Mouse (Mus musculus) olfactory bulb, adult 2 months (tissue): ENCODE measurements around the gene Hnrnpc. TPM values are rescaled to one million over a fixed set of nuclear protein-coding genes. Genes with fewer than 3 reads are reported as not detected.
"Not testable (repeated sequence)": the region's sequence is repeated elsewhere in the genome, so short reads cannot be mapped to it uniquely, and the experiment has no call there.

Source experiments
- H3K27ac ChIP-seq: fragments of 200-500 bp; 2 replicates; pipeline ENCODE4 v1.5.1; 2012; ENCODE audit warnings: low read depth, low read length; ENCODE audit not compliant: insufficient read depth
- H3K4me1 ChIP-seq: fragments of 200-500 bp; 2 replicates; pipeline ENCODE4 v1.6.1; 2012; ENCODE audit warnings: low read length; ENCODE audit not compliant: control insufficient read depth, insufficient read depth
- H3K4me3 ChIP-seq: fragments of 200-500 bp; 2 replicates; pipeline ENCODE4 v1.5.1; 2012; ENCODE audit warnings: mild to moderate bottlenecking, low read depth, low read length, moderate library complexity; ENCODE audit not compliant: insufficient read depth
- CTCF ChIP-seq: fragments of 200-500 bp; IDR thresholded peaks from 2 replicates; pipeline ENCODE4 v1.5.1; 2012; ENCODE audit warnings: low read depth, mild to moderate bottlenecking, low read length, moderate library complexity; ENCODE audit not compliant: insufficient read depth
- POLR2A ChIP-seq: fragments of 200-500 bp; IDR thresholded peaks from 2 replicates; pipeline ENCODE4 v1.6.1; 2012; ENCODE audit warnings: mild to moderate bottlenecking, low read depth, low read length, moderate library complexity; ENCODE audit not compliant: insufficient read depth
- WGBS: fragments of 180-500 bp; shearing (Covaris S2); methylation state at CpG from one replicate; pipeline ENCODE4 v1.1.7; 2018; 5-methylcytosine and 5-hydroxymethylcytosine counted together
- polyA plus RNA-seq: library from polyadenylated mRNA; stranded (reverse); fragments of >200 nt; gene quantifications from 2 replicates; pipeline ENCODE4 v1.2.4, GENCODE M21; 2012; ENCODE audit warnings: low replicate concordance; ENCODE audit not compliant: missing spikeins, insufficient read depth, insufficient read length

Hnrnpc gene
- polyA plus RNA-seq, 1 experiment = 795 TPM

DNA sequence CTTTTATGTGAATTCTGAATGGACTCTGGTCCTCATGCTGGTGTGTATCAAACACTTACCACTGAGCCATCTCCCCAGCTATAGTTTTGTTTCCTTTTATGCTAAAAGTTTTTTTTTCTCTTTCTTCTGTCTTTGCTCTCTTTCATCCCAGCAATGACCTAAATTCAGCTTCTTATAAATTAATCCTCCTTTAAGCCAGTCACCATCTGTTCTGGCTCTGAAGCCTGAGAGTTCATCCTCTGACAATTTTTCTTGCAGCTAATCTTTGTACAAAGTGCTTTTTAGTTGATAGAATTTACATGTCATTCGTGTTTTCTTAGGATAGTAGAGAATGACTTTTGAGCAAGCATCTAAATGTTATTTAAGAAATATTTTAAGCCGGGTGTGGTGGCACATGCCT is 4.2 kb upstream of the Hnrnpc start:
- Histone ChIP-seq H3K4me1 (no peaks in the 10 kb centered on the region), H3K27ac (no peak overlapping the region), H3K4me3 (no peak overlapping the region)
- TF ChIP-seq POLR2A (no peak), CTCF (no peak)
- 85% methylated on average over 2 of the region's 2 CpGs for WGBS

DNA sequence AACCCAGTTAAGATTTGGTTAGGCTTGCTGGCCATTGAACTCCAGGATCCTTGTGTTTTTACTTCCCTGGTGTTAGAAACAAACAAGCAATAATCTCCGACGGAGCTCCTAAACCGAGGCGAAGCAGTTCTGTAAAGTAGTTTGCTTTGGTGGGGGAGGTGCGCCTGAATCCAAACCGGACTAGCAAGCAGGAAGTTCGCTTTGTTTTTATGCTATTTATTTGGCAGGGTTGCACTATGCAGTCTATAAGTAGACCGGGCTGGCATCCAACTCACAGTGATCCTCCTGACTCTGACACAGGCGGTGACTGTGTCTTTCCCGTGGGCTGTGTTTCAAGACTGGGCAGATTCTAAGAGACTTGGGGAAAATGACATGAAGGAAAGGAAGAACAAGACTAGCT is 2.9 kb upstream of the Hnrnpc start:
- H3K4me3 ChIP-seq = no peak overlapping the region
- WGBS = 7% methylated on average over 10 of the region's 10 CpGs
- no peak for TF ChIP-seq POLR2A
- no peak for TF ChIP-seq CTCF
- peaks cover 2% of the 10 kb centered on the region; the same call in 1 of the 2 replicates for H3K4me1 ChIP-seq
- 0 out of 2 replicates have a peak overlapping the region, but pooled peaks have one; percentile 33 for H3K27ac ChIP-seq

DNA sequence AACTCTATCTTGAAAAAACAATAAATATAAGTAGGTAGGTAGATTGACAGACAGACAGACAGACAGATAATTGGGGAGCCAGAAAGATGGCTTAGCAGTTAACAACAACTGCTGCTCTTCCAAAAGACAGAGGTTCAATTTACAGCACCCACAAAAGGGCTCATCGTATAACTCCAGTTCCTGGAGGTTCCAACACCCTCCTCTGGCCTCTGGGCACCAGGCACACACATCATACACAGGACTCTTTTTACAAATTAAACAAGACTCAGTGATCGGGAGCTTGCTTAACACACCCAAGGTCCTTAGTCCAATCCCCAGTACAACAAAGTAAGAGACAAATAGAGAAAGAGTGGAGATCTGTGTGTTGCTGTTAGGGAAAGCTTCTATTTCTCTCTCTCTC is 1.5 kb upstream of the Hnrnpc start:
- H3K27ac ChIP-seq = no peak overlapping the region
- H3K4me1 ChIP-seq = peaks cover 4% of the 10 kb centered on the region; the same call in 1 of the 2 replicates
- TF ChIP-seq CTCF = no peak
- no peak for TF ChIP-seq POLR2A
- no peak overlapping the region for H3K4me3 ChIP-seq
- WGBS = 74% methylated on average over 2 of the region's 2 CpGs

DNA sequence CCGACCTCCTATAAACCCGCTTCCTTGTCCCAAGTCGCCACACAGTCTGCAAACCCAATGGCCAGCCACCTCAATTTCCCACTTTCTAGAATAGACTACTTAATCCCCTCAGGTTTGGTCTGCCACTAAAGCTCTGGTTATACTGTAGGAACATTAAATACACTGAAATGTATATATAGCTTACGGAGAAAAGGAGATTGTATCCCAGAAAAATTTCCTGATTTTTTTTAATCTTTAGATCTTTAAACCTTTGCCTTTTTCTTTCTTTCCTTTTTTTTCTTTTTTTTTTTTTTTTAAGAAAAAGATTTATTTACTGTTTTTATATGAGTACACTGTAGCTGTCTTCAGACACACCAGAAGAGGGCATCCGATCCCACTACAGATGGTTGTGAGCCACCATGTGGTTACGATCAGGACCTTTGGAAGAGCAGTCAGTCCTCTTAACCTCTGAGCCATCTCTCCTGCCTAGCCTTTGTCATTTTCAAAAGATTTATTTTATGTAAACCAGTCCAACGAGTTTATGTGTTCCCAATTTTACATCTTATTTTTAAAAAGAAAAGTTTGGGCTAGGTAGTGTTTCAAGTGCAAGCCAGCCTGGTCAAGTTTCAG is 953 bp upstream of the Hnrnpc start:
- Histone ChIP-seq H3K27ac (peak overlapping the region; percentile 98), H3K4me3 (peak overlapping the region; percentile 10), H3K4me1 (peaks cover 4% of the 10 kb centered on the region; the same call in 1 of the 2 replicates)
- WGBS = 30% methylated on average over 7 of the region's 7 CpGs
- TF ChIP-seq CTCF = no peak
- TF ChIP-seq POLR2A = no peak

DNA sequence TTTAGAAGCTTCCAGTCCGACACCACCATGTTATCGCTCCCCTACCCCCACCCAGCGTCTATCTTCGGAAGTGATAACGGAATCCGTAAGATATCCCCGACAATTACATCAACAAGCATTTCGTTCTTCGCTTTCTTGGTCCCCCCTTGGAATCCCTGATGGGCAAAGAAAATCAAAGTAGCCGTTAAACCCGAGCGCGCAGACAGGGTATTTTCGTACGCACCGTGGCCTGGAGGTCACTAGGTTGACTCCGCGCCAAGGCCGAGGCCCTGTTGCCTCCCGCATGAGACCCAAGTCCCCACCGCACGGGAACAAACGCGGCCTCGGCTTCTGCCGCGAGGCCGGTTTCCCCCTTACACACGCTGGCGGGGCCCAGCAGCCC is 363 bp downstream of the Hnrnpc start:
- Histone ChIP-seq H3K27ac (peak overlapping the region; percentile 93), H3K4me1 (peaks cover 4% of the 10 kb centered on the region; the same call in 1 of the 2 replicates), H3K4me3 (peak overlapping the region; percentile 80)
- TF ChIP-seq CTCF (no peak), POLR2A (no peak)
- WGBS = under 1% methylated on average over 30 of the region's 30 CpGs

DNA sequence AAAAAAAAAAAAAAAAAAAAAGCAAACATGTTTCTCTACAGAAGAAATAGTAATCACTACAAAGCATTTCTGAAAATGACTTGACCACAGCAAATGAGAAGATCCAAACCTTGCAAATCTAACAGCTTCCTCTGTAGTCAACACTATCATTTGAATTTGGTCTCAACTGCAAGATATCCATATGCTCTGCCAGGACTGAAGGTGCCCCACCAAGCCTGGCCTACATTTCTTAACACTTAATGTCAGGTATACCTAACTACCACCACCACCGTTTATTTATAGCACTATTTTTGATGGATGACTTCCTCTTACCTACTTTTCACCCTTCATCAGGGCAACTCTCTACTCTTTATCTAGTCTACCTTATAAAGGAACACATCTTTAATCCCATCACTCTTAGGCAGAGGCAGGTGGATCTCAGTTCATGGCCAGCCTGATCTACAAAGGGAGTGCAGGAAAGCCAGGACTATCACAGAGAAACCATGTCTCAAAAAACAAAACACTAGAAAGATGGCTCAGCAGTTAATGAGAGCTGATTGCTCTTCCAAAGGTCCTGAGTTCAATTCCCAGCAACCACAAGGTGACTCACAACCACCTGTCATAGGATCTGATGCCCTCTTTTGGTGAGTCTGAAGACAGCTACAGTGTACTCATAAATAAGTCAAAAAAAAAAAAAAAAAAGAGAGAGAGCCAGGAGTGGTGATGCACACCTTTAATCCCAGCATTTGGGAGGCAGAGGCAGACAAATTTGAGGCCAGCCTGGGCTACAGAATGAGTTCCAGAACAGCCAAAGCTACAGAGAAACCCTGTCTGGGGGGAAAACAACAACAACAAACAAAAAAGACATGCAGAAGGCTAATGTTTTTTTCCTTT is 2.3 kb downstream of the Hnrnpc start:
- no peak overlapping the region for H3K4me3 ChIP-seq
- WGBS = 78% methylated on average over 1 of the region's 1 CpGs
- no peak overlapping the region for H3K27ac ChIP-seq
- TF ChIP-seq POLR2A = no peak
- TF ChIP-seq CTCF = no peak
- peaks cover 7% of the 10 kb centered on the region; the same call in 1 of the 2 replicates for H3K4me1 ChIP-seq

DNA sequence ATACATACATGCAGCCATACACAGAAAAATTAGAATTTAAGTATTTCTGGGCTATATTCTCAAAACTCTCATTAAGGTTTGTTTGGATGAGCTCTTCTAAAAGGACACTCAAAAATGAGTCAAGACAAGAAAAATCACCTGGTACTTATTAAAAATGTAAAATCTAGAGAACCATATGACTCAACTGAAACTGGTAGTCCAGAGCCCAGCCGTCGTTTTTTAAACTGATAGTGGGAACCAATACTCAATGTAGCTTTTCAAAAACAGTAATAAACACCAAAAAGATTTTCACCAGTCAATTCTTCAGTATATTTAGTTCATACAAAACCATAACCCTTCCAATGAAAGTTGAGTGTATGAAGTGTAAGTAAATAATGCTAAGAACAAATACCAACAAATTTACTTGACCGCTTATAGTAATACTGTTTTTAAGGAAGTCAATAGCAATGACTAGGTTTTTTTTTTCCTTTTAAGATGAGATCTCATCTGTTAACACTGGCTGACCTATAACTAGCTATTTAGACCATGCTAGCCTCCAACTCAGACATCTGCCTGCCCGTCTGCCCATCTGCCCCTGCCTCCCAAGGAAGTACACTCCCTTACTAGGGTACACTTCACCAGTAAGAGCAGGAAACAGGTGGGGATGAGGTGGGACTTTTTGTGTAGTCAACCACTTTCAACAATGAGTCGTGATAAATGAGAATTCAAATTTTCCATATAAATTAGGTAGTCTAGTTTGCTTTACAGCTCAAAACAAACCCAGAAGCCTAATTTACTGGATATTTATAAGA is 3.5 kb downstream of the Hnrnpc start:
- TF ChIP-seq CTCF (no peak), POLR2A (no peak)
- 29% methylated on average over 5 of the region's 5 CpGs for WGBS
- Histone ChIP-seq H3K27ac (no peak overlapping the region), H3K4me3 (no peak overlapping the region), H3K4me1 (peaks cover 7% of the 10 kb centered on the region; the same call in 1 of the 2 replicates)

DNA sequence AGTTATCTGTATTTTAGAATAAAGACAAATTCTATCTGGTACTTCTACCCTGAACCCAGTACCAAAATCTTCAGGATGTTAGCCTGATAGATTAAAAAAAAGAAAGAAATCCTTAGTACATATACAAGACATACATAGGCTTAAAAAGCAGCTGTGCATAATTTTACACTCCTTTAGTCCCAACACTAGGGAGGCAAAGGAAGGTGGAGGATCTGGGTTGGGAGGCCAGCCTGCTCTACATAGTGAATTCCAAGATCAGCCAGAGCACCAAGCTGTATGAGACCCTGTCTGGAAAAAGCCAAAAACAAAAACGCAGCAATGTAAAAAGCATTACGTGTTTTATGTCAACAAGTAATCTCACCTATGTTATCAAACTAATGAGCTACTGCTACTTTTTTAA is 4.3 kb downstream of the Hnrnpc start:
- H3K4me3 ChIP-seq = no peak overlapping the region
- no peak for TF ChIP-seq CTCF
- peaks cover 7% of the 10 kb centered on the region; the same call in 1 of the 2 replicates for H3K4me1 ChIP-seq
- H3K27ac ChIP-seq = no peak overlapping the region
- 26% methylated on average over 2 of the region's 2 CpGs for WGBS

DNA sequence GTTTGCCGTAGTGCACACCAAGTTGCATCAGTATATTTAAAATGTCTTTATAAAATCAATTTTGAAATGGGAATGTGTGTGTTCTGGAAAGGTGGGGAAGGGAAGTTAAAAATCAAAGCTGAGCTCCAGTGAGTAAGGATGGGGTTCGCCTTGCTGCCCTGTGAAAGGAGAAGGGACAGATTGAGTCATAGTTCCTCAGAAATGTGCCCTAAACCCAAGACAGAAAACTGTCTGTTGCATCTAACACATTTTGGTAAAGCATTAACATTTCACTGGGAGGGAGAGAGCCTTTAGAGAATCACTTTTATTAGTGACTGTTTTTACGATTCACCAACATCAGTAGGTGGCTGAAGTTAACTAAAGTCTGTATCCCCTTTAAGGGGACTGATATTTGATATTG is 5.4 kb downstream of the Hnrnpc start:
- H3K4me3 ChIP-seq, H3K27ac ChIP-seq, H3K4me1 ChIP-seq: not testable (repeated sequence)
- 26% methylated on average over 3 of the region's 3 CpGs for WGBS

DNA sequence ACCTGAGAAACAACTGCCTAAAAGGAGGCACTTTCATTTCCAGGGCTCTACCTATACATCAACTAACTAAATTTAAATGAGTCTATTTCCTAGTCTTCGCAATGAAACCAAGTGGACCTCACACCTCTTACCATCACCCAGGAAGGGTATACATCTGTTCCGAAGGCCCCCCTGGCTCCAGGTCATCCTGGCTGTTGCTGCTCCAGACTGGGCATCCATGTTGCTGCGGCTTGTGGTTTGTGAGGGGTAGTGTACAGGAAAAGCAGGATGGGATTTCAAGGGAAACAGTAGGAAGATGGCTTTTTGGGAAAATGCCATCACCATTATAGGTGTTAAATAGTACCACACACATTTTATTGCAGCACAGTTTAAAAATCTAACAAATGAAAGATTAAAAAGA is 6.6 kb downstream of the Hnrnpc start:
- H3K4me1 ChIP-seq, H3K27ac ChIP-seq, H3K4me3 ChIP-seq: not testable (repeated sequence)
- 97% methylated on average over 3 of the region's 3 CpGs for WGBS
